Mouse (Mus musculus): ENCODE data around the gene Kdelc1. TPM values are rescaled to one million over a fixed set of nuclear protein-coding genes. Genes with fewer than 3 reads are reported as not detected.

Kdelc1 gene
- total RNA-seq (2021) (10 to 100 TPM; 15.3 to 17.9 TPM), polyA plus RNA-seq (2012; rRNA removed) (23.2 and 31.7 TPM in 2 replicates)
- long read RNA-seq, transcript Kdelc1-202 (10 exons, 2,359 nt): major isoform, 6 of 8 reads
- long read RNA-seq, partial matches to known transcripts: 0 of 8 reads
- long read RNA-seq, other reads (novel, unspliced or antisense): 0 of 8 reads

- DNase-seq: peak; percentile 91
These were observed at the start of gene Kdelc1, which contains the start of gene Bivm for GRCm38 (mm10) chr1:44118239-44119054. Kdelc1 (minus strand) TSS chr1:44118808. Bivm (plus strand) TSS chr1:44118957.

GRCm38 (mm10) chr1:44167859-44168383 is 49.3 kb upstream of the Kdelc1 start:
- DNase-seq: no peak

GRCm38 (mm10) chr1:44162389-44162788 is 43.8 kb upstream of the Kdelc1 start:
- DNase-seq: no peak

- no peak for DNase-seq
These were observed 43.2 kb upstream of the Kdelc1 start for GRCm38 (mm10) chr1:44161818-44162217.

GRCm38 (mm10) chr1:44158317-44158716 is 39.7 kb upstream of the Kdelc1 start:
- no peak for DNase-seq

- no peak for DNase-seq
These were observed 36.7 kb upstream of the Kdelc1 start for GRCm38 (mm10) chr1:44155287-44155686.

- no peak for DNase-seq
These were observed 30.1 kb upstream of the Kdelc1 start for GRCm38 (mm10) chr1:44148706-44149105.

- DNase-seq: peak; percentile 94
These were observed 29.2 kb upstream of the Kdelc1 start, which contains the start of gene Ercc5 for GRCm38 (mm10) chr1:44147563-44148381. Ercc5 (plus strand) TSS chr1:44147744.

GRCm38 (mm10) chr1:44142747-44143146 is 24.1 kb upstream of the Kdelc1 start:
- no peak for DNase-seq

- no peak for DNase-seq
These were observed 21.6 kb upstream of the Kdelc1 start for GRCm38 (mm10) chr1:44140232-44140631.

- DNase-seq: no peak
These were observed 11.4 kb upstream of the Kdelc1 start for GRCm38 (mm10) chr1:44129929-44130581.

GRCm38 (mm10) chr1:44125590-44125989 is 7.0 kb upstream of the Kdelc1 start:
- DNase-seq: no peak

GRCm38 (mm10) chr1:44122256-44122655 is 3.6 kb upstream of the Kdelc1 start:
- DNase-seq: no peak

GRCm38 (mm10) chr1:44120074-44120406 is 1.4 kb upstream of the Kdelc1 start:
- DNase-seq: no peak

- peak; percentile 91 for DNase-seq
These were observed 829 bp upstream of the Kdelc1 start for GRCm38 (mm10) chr1:44119201-44120073.

GRCm38 (mm10) chr1:44117571-44117970 is 1.0 kb downstream of the Kdelc1 start:
- no peak for DNase-seq

- DNase-seq: no peak
These were observed 15.7 kb downstream of the Kdelc1 start for GRCm38 (mm10) chr1:44102939-44103338.

GRCm38 (mm10) chr1:44102259-44102717 is 16.3 kb downstream of the Kdelc1 start, which contains the start of gene Tex30:
Tex30 (minus strand) TSS chr1:44102441.
- peak; percentile 97 for DNase-seq

- DNase-seq: peak; percentile 39
These were observed 17.0 kb downstream of the Kdelc1 start for GRCm38 (mm10) chr1:44101448-44102225.

GRCm38 (mm10) chr1:44064625-44065024 is 54.0 kb downstream of the Kdelc1 start:
- DNase-seq: peak; percentile 49

Data from adrenal gland, adult 2 months (tissue).